Mouse (Mus musculus) urinary bladder, adult 18-20 months (tissue): Measurements from ENCODE around the gene Zfp612.

Experiments
- DNase-seq, 2 experiments: peaks; one replicate each; pipeline ENCODE4 v3.0.0; 2022; ENCODE audit warnings: low spot score in 2 of 2, mixed read lengths in 2 of 2

The Zfp612 gene

DNA sequence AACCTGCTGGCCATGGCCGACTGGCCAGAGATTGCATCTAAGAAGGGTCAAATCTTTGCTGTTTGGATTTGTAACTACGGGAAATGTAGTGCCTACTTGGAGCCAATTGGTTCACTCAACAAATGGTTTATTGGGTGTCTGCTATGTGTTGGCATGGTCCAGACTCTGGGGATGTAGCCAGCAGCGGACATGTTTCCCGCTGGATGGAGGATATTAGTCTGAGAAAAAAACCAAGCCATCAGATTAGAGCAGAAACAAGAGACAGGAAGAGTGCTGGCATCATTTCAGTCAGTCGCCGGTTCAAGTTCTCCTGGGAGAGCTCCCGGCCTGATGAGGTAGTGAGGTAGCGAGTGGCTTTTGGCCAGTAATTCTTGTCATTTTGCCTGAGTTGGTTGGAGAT, 54.7 kb downstream of the Zfp612 start:
- DNase-seq, result no peak

- no peak for DNase-seq
Measured at GRCm38 (mm10) chr8:110135515-110135914, 56.0 kb downstream of the Zfp612 start.

DNA sequence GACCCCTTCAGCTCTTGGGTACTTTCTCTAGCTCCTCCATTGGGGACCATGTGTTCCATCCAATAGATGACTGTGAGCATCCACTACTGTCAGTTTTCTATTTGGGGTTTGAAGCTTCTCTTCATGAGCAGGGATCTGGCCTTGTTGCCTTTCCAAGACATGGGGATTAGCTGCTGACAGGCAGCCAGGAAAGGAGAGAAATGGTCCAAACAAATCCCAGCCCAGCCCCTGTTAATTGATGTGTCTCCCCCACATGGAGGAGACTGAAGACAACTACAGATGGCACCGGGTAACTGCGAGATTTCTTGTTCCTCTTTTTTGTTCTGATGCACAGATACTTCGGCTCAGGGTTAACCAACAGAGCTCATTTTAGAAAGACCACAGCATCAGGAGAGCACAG, 60.6 kb downstream of the Zfp612 start:
- DNase-seq, result no peak

- DNase-seq, result no peak
Measured at GRCm38 (mm10) chr8:110140770-110141169, 61.2 kb downstream of the Zfp612 start.
